Mouse (Mus musculus): Measurements from ENCODE around the gene Bdh2. TPM values are rescaled to one million over a fixed set of nuclear protein-coding genes. Genes with fewer than 3 reads are reported as not detected.
A peak's percentile ranks its signal among the peaks of the same experiment; 100 is the strongest.

The Bdh2 gene
- polyA plus RNA-seq, 1 experiment from 2014 or later, result 7.0 TPM

- H3K36me3 ChIP-seq, result no peaks in the 10 kb centered on the region
- no peak overlapping the region for H3K4me2 ChIP-seq
- H3K27me3 ChIP-seq (replicated peaks), result no peaks in the 10 kb centered on the region
- 0 out of 2 replicates have a peak, but pooled peaks cover 3% of the 10 kb centered on the region for H3K4me1 ChIP-seq
- H3K9me3 ChIP-seq, result no peaks in the 10 kb centered on the region
- no peak for ATAC-seq (ENCODE audit: insufficient read depth, low FRiP score, low read depth)
- no peak overlapping the region for H3K9ac ChIP-seq
- H3K27ac ChIP-seq, result no peak overlapping the region
- WGBS, result 45% methylated on average over 6 of the region's 6 CpGs
- H3K4me3 ChIP-seq (replicated peaks), result no peak overlapping the region
These were observed 23.0 kb downstream of the Bdh2 start for GRCm38 (mm10) chr3:135304060-135304459.

GRCm38 (mm10) chr3:135304566-135304965 lies 23.5 kb downstream of the Bdh2 start:
- Histone ChIP-seq H3K36me3 (no peaks in the 10 kb centered on the region), H3K4me1 (0 out of 2 replicates have a peak, but pooled peaks cover 3% of the 10 kb centered on the region), H3K27me3 (replicated peaks) (no peaks in the 10 kb centered on the region), H3K4me3 (replicated peaks) (no peak overlapping the region), H3K9ac (no peak overlapping the region), H3K9me3 (no peaks in the 10 kb centered on the region), H3K4me2 (no peak overlapping the region), H3K27ac (no peak overlapping the region)
- ATAC-seq (ENCODE audit: insufficient read depth, low FRiP score, low read depth), result no peak
- WGBS, result 29% methylated on average over 9 of the region's 9 CpGs

DNA sequence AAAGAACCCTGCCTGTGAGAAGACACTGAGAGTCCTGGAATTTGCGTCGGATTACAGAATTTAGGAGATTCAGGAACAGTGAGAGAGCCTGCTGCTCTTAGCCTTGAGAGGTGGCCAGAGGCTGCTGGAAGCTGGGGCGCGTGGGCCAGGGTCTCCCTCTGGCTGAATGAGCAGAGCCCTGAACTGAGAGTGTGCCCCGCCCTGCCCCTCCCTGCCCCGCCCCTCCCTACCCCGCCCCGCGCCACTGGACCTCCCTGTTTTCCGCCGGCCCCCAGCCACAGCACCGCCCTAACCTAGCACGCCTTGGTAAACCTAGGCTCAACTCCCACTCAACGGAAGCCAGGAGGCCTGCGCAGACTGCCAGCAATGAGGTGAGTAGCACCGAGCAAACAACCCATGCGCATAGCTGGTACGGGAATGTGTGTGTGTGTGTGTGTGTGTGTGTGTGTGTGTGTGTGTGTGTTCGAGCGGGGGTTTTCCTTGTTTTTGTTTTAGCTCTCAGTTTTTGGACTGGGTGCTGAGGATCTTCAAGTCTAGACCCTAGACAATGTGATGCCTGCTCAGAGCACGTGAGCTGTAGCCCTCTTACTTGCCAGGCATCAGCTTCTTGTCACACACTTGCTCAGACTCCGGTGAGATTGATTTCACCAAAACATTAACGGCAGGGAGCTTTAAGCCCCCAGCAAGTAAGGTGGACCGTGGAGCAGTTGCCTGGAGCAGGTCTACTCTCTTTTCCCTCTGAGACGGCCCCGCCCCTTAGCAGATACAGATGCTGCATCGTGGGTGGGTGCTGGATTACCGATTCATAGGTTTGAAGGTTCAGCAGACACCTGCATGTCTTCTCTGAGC lies 26.6 kb downstream of the Bdh2 start, which contains the start of gene Slc9b2:
Gene Slc9b2 (plus strand): TSS at position 290 of the 849 bp plus-strand sequence.
- Histone ChIP-seq H3K36me3 (no peaks in the 10 kb centered on the region), H3K9ac (no peak within 1 kb of the TSS), H3K27me3 (replicated peaks) (no peaks in the 10 kb centered on the region), H3K9me3 (no peaks in the 10 kb centered on the region), H3K4me2 (peak within 1 kb of the TSS; percentile 68), H3K4me1 (0 out of 2 replicates have a peak, but pooled peaks cover 3% of the 10 kb centered on the region), H3K27ac (no peak within 1 kb of the TSS), H3K4me3 (replicated peaks) (peak within 1 kb of the TSS; percentile 37)
- peak; percentile 94 for ATAC-seq (ENCODE audit: insufficient read depth, low FRiP score, low read depth)
- WGBS, result 8% methylated on average over 28 of the region's 28 CpGs

DNA sequence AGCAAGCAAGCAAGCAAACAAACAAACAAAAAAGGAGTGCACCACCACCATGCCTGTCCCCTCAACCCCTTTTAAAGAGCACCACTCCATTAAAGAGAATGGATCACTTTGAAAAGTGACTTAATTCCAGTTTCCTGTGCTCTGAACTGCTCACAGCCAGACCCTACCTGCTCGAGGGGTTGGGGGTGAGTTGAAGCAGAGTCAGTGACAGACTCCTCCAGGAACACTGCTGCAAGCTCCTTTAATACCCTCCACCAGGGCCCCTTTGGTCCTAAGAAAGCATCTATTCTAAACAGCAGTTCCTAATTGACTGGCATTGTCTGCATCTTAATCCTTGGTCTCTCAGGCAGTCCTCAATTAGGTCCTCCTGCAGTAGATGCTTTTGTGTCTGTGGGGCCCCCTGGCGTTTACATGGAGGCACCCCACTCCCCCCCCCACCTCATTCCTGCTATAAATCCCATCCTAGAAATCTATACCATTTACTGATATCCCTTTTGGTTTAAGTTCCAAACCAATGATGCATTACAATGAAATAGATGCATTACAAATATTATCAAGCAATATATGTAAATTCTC lies 32.0 kb downstream of the Bdh2 start:
- no peak overlapping the region for H3K9ac ChIP-seq
- no peaks in the 10 kb centered on the region for H3K36me3 ChIP-seq
- 41% methylated on average over 2 of the region's 2 CpGs for WGBS
- ATAC-seq (ENCODE audit: insufficient read depth, low FRiP score, low read depth), result no peak
- no peak overlapping the region for H3K4me3 ChIP-seq (replicated peaks)
- no peak overlapping the region for H3K27ac ChIP-seq
- H3K4me1 ChIP-seq, result no peaks in the 10 kb centered on the region
- no peak overlapping the region for H3K4me2 ChIP-seq
- no peaks in the 10 kb centered on the region for H3K9me3 ChIP-seq
- no peaks in the 10 kb centered on the region for H3K27me3 ChIP-seq (replicated peaks)

- ATAC-seq (ENCODE audit: insufficient read depth, low FRiP score, low read depth), result no peak
- no peaks in the 10 kb centered on the region for H3K4me1 ChIP-seq
- no peak overlapping the region for H3K27ac ChIP-seq
- no peak overlapping the region for H3K4me3 ChIP-seq (replicated peaks)
- no peaks in the 10 kb centered on the region for H3K9me3 ChIP-seq
- H3K36me3 ChIP-seq, result no peaks in the 10 kb centered on the region
- no peak overlapping the region for H3K9ac ChIP-seq
- WGBS, result 71% methylated on average over 2 of the region's 2 CpGs
- H3K27me3 ChIP-seq (replicated peaks), result no peaks in the 10 kb centered on the region
- H3K4me2 ChIP-seq, result no peak overlapping the region
These were observed 32.7 kb downstream of the Bdh2 start for GRCm38 (mm10) chr3:135313727-135314126.

DNA sequence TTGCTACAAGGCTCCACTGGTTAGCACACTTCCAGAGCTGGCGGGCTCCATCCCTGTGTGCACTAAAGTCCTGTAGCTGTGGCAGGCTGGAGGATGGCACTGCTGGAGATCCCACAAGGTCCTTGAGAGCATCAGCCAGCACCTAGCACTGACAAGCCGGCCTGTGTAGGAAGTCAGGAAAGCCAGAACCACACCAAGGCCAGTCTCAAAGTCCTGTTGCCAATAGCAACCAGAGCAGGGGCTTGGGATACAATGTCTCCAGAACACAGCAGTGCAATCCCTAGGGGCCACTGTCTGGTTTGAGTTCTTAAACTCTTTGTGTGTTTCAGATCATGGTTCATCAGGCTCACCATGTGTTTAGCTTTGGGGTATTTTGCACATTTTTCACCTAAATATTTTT lies 33.8 kb downstream of the Bdh2 start:
- ATAC-seq (ENCODE audit: insufficient read depth, low FRiP score, low read depth), result no peak
- no peaks in the 10 kb centered on the region for H3K9me3 ChIP-seq
- no peak overlapping the region for H3K27ac ChIP-seq
- H3K4me1 ChIP-seq, result no peaks in the 10 kb centered on the region
- H3K9ac ChIP-seq, result no peak overlapping the region
- no peaks in the 10 kb centered on the region for H3K27me3 ChIP-seq (replicated peaks)
- H3K36me3 ChIP-seq, result no peaks in the 10 kb centered on the region
- 67% methylated on average over 2 of the region's 2 CpGs for WGBS
- no peak overlapping the region for H3K4me2 ChIP-seq
- H3K4me3 ChIP-seq (replicated peaks), result no peak overlapping the region

DNA sequence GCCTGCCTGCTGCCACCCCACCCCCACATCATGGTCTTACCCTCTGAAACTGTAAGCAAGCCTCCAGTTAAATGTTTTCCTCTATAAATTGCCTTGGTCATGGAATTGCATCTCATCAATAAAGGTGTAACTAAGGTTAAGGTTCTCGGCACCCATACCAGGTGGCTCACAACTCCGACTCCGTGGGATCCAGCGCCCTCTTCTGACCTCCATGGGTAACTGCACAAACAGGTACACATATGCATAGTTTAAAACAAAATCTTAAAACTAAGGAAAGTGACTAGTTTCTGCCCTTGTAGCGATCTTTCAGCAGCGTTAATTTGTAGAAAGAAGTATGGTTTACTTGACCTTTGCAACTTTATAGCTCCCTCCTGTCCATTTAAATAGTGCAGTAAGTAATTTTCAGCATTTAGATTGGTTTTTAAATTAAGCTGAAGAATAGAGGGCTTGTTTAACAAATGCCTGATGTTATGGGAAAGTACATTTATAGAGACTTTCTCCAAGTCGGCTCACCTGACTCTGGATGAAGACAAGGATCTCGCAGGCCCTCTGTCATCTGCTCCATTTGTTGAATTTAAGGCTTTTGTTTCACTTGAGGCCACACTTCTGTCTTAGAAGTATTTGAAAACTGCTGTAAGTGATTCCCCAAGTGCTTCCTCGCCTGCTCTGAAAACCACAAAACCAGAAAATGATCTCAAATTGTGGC lies 34.9 kb downstream of the Bdh2 start:
- 85% methylated on average over 9 of the region's 9 CpGs for WGBS
- H3K36me3 ChIP-seq, result no peaks in the 10 kb centered on the region
- no peaks in the 10 kb centered on the region for H3K9me3 ChIP-seq
- H3K9ac ChIP-seq, result no peak overlapping the region
- no peaks in the 10 kb centered on the region for H3K27me3 ChIP-seq (replicated peaks)
- no peak overlapping the region for H3K27ac ChIP-seq
- H3K4me1 ChIP-seq, result no peaks in the 10 kb centered on the region
- H3K4me2 ChIP-seq, result no peak overlapping the region
- no peak for ATAC-seq (ENCODE audit: insufficient read depth, low FRiP score, low read depth)
- H3K4me3 ChIP-seq (replicated peaks), result no peak overlapping the region

- Histone ChIP-seq H3K4me2 (no peak overlapping the region), H3K4me1 (no peaks in the 10 kb centered on the region), H3K36me3 (no peaks in the 10 kb centered on the region), H3K4me3 (replicated peaks) (no peak overlapping the region), H3K9ac (no peak overlapping the region), H3K9me3 (no peaks in the 10 kb centered on the region), H3K27ac (no peak overlapping the region), H3K27me3 (replicated peaks) (no peaks in the 10 kb centered on the region)
- 82% methylated on average over 11 of the region's 11 CpGs for WGBS
- no peak for ATAC-seq (ENCODE audit: insufficient read depth, low FRiP score, low read depth)
These were observed 37.3 kb downstream of the Bdh2 start for GRCm38 (mm10) chr3:135318331-135318730.

DNA sequence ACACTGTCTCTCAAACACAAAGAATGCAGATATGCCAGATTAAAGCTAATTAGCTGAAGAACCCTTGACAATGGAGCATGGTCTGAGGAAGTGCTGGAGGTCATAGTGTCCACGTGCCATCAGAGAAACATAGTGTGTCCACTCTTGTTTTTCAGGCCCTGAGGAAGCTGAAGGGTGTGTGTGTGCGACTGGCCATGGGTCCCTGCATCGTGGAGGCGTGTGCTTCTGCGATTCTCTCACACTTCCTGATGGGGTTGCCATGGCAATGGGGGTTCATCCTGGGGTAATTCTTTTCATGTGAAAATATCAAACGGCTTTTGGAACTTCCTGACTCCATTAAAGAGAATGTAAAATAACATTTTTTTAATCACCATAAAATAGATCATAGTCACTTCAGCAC lies 43.3 kb downstream of the Bdh2 start:
- Histone ChIP-seq H3K27ac (no peak overlapping the region), H3K9ac (no peak overlapping the region), H3K27me3 (replicated peaks) (no peaks in the 10 kb centered on the region), H3K4me1 (no peaks in the 10 kb centered on the region), H3K36me3 (no peaks in the 10 kb centered on the region), H3K4me2 (no peak overlapping the region), H3K4me3 (replicated peaks) (no peak overlapping the region), H3K9me3 (no peaks in the 10 kb centered on the region)
- no peak for ATAC-seq (ENCODE audit: insufficient read depth, low FRiP score, low read depth)
- 72% methylated on average over 6 of the region's 6 CpGs for WGBS

GRCm38 (mm10) chr3:135327176-135327575 lies 46.2 kb downstream of the Bdh2 start:
- Histone ChIP-seq H3K9ac (no peak overlapping the region), H3K4me2 (no peak overlapping the region), H3K36me3 (no peaks in the 10 kb centered on the region), H3K4me1 (no peaks in the 10 kb centered on the region), H3K4me3 (replicated peaks) (no peak overlapping the region), H3K27ac (no peak overlapping the region), H3K27me3 (replicated peaks) (no peaks in the 10 kb centered on the region), H3K9me3 (no peaks in the 10 kb centered on the region)
- ATAC-seq (ENCODE audit: insufficient read depth, low FRiP score, low read depth), result no peak
- 64% methylated on average over 6 of the region's 6 CpGs for WGBS

GRCm38 (mm10) chr3:135327601-135328000 lies 46.6 kb downstream of the Bdh2 start:
- 64% methylated on average over 2 of the region's 2 CpGs for WGBS
- H3K4me2 ChIP-seq, result no peak overlapping the region
- no peaks in the 10 kb centered on the region for H3K27me3 ChIP-seq (replicated peaks)
- H3K9me3 ChIP-seq, result no peaks in the 10 kb centered on the region
- H3K4me3 ChIP-seq (replicated peaks), result no peak overlapping the region
- no peak overlapping the region for H3K9ac ChIP-seq
- no peaks in the 10 kb centered on the region for H3K36me3 ChIP-seq
- no peak overlapping the region for H3K27ac ChIP-seq
- H3K4me1 ChIP-seq, result no peaks in the 10 kb centered on the region
- ATAC-seq (ENCODE audit: insufficient read depth, low FRiP score, low read depth), result no peak

DNA sequence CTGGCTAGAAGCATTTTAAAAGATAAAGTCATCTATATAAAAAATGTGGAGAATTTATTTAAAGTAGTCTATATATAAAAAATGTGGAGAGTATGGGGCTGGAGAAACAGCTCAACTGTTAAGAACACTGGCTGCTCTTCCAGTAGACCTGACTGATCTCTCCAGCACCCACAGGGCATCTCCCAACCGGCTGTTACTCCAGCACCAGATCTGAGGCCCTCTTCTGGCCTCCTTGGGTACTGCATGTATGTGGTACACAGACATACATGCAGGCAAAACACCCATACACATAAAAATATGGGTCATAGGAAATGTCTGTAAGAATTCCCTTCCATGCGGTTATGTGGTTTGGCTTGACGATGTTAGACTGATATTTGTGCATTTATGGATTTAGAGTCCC lies 47.5 kb downstream of the Bdh2 start:
- WGBS, result 44% methylated on average over 3 of the region's 3 CpGs
- Histone ChIP-seq H3K4me3 (replicated peaks) (no peak overlapping the region), H3K9ac (no peak overlapping the region), H3K4me1 (no peaks in the 10 kb centered on the region), H3K27ac (no peak overlapping the region), H3K27me3 (replicated peaks) (no peaks in the 10 kb centered on the region), H3K4me2 (no peak overlapping the region), H3K9me3 (no peaks in the 10 kb centered on the region), H3K36me3 (no peaks in the 10 kb centered on the region)
- ATAC-seq (ENCODE audit: insufficient read depth, low FRiP score, low read depth), result no peak
